ENCODE assay signal across 9 mouse cellular contexts in the genomic region with DNA sequence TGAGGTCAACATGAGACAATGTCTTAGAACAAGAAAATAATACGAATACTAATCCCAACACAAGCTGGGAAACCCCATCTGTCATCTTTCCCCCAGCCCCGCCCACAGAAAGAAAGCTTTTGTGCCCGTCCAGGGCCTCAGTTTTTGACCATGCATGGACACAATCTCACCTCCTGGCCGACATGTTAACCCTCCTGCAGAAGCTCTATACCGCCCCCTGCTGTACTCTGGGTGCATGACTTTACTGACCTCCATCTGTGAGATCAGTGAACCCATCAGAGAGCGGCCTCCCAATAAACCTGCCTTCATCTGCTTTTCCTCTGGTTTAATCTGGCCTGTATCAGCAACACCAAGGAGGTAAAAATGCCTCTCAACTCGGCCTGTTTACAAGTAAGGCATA.
DNase-seq lines count a peak whose midpoint lies in the region; ATAC-seq lines count a peak whose summit lies in the region.
"Had no signal": no experiment of that assay in that cellular context is flagged by ENCODE, and none has a peak within 500 bp of the region (broad histone marks: within the 10 kb centered on the region; RNA-seq: fewer than 3 reads in every experiment).

No protein-coding gene starts in this region.

- no peak overlapping the region for H3K4me3 ChIP-seq in kidney, embryonic 16.5 days (ENCODE audit: low read length)
- H3K4me3 ChIP-seq: megakaryocyte, embryonic 14.5 days had no signal

- H3K36me3 ChIP-seq in kidney, embryonic 16.5 days (ENCODE audit: insufficient read depth, low read length), result no peaks in the 10 kb centered on the region

- H3K4me2 ChIP-seq in kidney, embryonic 16.5 days (replicated peaks; ENCODE audit: low read depth, low read length), result no peak overlapping the region

- DNase-seq in kidney, adult 11 months, result peak; percentile 24
- peak; percentile 46 for DNase-seq in NIH3T3 (ENCODE audit: low read depth)
- DNase-seq in cerebellum, adult 9-11 months, result peak; percentile 6
- peak; percentile 59 to 71 for DNase-seq in heart, postnatal 14 days
- peak; percentile 45 to 53 for DNase-seq in lung, adult 18-20 months
- peak; percentile 42 to 69 for DNase-seq in spleen, postnatal 14 days (ENCODE audit: low spot score in 2 of 2)
- no peak for DNase-seq in Muller cell, postnatal 12 days (ENCODE audit: inconsistent ontology term)

- no peaks in the 10 kb centered on the region for H3K4me1 ChIP-seq in kidney, embryonic 16.5 days (ENCODE audit: insufficient read depth, low read length)
- H3K4me1 ChIP-seq: megakaryocyte, embryonic 14.5 days had no signal

- intact Hi-C loops in heart, postnatal 14 days (cut with DNase I), result loop anchor here (2.0 to 10.0 kb wide), 3 partner anchors 176 to 476 kb away; no protein-coding TSS in a partner anchor

- no peak overlapping the region for H3K27ac ChIP-seq in kidney, embryonic 16.5 days (ENCODE audit: low read length)

- H3K9ac ChIP-seq in kidney, embryonic 16.5 days (replicated peaks; ENCODE audit: low read length), result no peak overlapping the region

- H3K27me3 ChIP-seq in kidney, embryonic 16.5 days (ENCODE audit: insufficient read depth, low read length), result no peaks in the 10 kb centered on the region
- H3K27me3 ChIP-seq: megakaryocyte, embryonic 14.5 days had no signal

- no peak for ATAC-seq in kidney, embryonic 16.5 days (ENCODE audit: low FRiP score, low TSS enrichment)

- WGBS in kidney, embryonic 16.5 days, result 87% methylated on average over 7 of the region's 7 CpGs

- no peaks in the 10 kb centered on the region for H3K9me3 ChIP-seq in kidney, embryonic 16.5 days (ENCODE audit: low read length)
